Mouse (Mus musculus) CD4-positive, CD25-positive, alpha-beta regulatory T cell, adult 2 months (primary cell): ENCODE measurements around the gene 1700025G04Rik.
A peak's percentile ranks its signal among the peaks of the same experiment; 100 is the strongest.
"Not testable (repeated sequence)": the region's sequence is repeated elsewhere in the genome, so short reads cannot be mapped to it uniquely, and the experiment has no call there.

Source experiments
- DNase-seq: peaks from one replicate; pipeline ENCODE4 v3.0.0-alpha.2; 2012; ENCODE audit warnings: low read depth, low spot score

The 1700025G04Rik gene

DNA sequence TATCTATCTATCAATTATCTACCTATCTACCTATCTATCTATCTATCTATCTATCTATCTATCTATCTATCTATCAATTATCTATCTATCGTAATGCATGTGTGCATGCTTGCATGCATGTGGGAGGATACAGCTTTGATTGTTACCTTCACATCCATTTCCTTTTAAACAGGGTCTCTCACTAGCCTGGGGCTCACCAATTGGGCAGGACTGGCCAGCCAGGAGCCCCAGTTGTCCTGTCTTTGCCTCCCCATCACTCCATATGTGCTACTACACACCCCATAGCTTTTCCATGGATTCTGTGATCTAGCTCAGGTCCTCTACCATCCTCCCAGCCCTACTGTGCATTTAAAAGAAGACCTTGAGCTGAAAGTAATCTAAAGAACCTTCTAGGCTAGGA lies 231.5 kb downstream of the 1700025G04Rik start:
- DNase-seq: no peak

DNA sequence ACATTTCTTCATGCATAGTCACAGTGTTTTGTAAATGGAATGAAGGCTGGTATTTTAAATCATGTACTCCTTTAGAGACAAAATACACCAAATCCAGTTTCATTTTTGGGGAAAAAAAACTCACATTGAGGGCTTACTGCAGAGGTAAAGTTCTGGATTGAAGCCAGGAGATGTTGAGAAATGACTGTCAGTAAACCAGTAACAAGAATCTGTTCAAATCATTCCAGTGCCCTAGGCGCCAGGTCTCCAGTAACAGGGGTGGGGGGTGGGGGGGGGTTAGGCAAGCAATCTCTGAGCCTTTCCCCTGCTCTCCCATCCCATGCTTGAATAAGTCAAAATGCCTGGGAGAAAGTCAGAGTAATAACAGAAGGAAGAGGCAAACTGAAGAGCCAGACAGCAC lies 234.4 kb downstream of the 1700025G04Rik start:
- DNase-seq: no peak

DNA sequence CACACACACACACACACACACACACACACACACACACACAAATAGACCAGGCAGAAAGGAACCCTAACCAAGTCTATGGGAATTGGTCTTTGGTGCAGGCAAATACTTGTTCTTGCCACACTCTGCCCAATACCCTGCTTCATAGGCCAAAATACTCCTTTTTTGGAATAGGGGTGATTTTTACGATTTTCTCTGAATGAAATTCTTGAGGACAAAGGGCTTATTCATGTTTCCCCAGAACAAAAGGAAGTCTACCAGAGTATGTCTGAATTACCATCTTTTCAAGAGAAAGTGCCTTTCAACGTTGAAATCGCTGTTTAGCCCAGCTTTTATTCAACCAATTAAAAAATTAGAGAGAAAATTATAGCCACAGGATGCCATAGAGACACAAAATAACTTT lies 237.9 kb downstream of the 1700025G04Rik start:
- DNase-seq: no peak

DNA sequence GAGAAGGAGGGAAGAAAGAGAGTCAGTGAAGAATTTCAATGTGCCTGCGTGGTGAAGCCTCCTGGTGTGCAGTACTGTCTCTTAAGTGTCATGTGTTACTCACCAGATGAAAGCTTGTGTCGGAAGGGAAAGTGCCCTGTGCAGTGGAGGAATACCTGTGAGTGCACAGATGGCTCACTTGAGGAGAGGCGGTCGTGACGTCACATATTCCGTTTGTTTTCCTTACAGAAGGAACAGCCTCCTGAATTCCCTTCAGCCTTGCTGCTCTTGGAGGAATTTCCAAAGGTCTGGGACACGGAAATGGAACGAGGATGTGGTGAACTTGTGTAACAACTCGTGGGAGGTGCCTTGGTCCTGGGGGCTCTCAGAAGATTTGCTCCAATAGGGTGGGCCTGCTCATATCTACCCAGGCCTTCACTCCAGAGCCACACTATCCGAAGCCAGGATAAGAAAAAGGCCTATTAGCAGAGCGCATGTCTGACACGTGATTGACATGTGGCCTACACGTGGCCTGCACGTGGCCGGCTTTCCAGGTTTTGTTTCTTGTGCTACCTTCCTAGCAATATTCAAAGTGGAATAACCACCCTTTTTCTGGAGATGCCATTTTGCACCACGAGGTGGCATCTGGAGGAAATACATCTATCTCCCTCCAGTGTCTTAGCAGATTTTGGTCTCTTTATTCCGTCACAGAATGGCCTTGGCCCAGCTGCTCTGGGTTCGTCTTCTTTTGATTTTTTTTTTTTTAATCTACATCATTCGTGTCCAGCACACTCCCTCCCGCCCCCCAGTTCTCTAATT lies 238.7 kb downstream of the 1700025G04Rik start:
- no peak for DNase-seq

DNA sequence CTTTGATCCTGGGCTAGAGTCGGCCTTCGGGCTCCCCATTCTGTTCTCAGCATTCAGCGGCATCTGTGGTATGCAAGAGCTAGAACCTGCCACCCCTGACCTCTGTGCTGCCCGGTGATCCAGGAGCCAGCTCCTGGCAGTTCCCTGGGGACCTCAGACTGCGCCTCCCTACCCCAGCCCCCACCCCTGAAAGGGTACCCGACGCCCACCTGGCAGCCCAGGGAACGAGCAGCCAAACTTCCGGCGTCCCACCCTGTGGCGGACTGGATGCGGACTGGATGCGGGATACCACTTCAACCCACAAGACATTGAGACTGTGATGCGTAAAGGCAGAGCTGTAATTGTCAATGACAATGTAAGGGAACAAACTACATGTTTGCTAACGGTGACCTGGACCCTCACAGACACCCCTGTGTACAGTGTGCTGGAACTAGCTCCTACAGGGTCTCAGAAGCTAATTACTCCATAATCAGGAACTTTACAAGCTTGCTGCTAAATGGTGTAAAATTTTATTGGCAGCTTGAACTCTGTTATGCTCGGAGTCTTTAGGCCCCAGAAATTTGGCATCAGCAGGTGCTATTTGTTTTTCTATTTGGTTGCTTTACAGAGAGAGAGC lies 239.8 kb downstream of the 1700025G04Rik start:
- no peak for DNase-seq

DNA sequence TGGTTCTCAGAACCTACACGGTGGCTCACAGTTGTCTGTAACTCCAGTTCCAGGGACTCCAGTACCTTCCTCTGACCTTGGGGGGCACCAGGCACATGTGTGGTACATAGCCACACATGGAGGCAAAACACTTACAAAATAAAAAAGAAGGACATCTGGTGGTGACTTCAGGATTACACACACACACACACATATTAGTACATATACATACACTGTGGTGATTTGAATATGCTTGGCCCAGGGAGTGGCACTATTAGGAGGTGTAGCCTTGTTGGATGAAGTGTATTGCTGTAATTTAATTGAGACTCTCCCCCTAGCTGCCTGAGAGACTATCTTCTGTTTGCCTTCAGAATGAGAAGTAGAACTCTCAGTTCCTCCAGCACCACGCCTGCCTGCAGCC lies 241.6 kb downstream of the 1700025G04Rik start:
- DNase-seq: no peak

DNA sequence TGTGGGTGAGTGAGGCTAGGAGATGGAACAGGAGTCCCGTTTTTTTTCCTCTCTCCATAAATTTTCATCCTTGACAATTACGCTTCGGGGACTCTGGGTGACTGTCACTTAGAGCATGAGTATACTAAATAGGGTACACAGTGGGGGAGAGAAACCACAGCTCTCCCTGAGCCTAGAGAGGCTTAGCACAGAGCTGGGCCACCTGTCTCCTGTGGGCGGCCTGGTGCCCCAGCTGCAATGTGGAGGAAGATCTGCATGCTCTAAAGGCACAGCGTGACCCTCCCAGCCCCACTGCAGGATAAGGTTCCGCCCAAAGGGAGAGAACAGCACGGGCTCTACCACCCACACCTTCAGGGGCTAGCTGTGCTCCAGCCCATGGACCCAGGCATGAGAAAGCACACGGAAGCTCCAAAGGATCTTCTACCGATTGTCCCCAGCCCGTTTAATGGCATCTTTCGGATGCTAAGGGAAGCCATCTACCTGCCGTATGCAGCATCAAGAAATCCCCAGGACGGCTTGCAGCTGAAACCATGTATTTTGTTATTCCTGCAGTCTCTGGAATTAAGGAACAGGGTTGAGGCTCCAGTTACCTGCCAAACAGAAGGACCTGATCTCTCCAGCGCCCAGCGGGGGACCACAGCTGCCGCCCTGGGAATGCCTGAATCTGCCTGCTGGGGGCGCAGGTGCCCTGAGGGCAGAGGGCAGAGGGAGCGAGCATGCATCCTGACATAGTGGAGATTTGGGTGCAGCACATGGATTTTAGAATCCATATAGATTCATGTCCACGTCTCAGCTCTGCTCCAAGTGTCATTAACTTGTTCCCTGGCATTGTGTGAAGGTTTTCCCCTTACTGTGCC lies 243.8 kb downstream of the 1700025G04Rik start:
- DNase-seq: peak; percentile 6

DNA sequence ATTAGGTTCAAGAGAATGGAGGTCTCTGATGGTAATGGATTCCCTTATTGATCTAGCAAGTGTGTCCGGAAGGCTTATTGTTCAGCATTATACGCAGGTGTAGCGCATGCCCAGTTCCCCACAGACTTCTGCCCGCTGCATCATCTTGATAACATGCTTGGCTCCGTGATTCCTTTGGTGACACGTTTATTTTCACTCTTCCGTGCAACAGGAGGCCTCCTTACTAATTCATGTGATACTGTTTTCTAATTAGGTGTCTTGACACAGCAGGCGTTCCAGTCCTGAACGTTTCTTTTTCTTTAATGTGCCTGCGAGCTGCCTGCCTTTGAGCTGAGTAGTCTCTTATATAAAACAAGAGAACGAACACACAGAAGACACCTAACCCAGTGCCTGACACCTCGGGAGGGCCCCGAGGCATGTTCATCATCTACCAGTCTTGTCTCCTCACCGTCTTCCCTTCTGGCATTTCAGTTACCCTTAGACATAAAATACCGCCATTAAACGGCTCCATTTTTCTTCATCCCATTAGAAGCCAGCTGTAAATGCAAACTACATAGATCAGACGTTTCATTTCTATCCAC lies 244.6 kb downstream of the 1700025G04Rik start:
- DNase-seq: no peak

DNA sequence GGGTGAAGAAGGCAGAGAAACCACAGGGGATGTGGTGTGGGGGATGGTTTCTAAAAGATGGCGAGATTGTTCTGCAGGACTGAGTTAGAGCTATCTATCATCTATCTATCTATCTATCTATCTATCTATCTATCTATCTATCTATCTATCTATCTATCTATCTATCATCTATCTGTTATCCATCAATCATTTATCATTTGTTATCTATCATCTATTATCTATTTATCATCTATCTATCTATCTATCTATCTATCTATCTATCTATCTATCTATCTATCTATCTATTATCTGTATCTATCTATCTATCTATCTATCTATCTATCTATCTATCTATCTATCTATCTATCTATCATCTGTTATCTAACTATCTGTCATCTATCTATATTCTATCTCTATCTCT lies 249.6 kb downstream of the 1700025G04Rik start:
- not testable (repeated sequence) for DNase-seq

DNA sequence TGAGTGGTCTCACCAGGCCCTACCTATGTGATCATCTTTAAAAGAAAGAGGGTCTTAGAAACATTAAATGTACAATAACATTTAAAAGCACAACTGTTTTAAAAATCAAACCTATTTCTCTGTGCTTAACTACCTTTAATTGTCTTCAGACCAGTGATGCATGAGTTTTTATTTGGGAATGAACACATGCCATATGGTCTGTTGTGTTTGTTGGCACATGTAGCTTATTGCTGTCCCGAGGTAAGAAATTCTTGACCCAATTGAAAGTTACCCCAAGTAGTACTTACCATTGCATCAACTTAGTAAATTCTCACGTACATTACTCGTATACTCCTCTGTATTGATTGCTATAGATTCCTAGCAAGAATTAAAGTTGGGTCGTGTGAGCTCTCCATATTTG lies 254.7 kb downstream of the 1700025G04Rik start:
- no peak for DNase-seq

DNA sequence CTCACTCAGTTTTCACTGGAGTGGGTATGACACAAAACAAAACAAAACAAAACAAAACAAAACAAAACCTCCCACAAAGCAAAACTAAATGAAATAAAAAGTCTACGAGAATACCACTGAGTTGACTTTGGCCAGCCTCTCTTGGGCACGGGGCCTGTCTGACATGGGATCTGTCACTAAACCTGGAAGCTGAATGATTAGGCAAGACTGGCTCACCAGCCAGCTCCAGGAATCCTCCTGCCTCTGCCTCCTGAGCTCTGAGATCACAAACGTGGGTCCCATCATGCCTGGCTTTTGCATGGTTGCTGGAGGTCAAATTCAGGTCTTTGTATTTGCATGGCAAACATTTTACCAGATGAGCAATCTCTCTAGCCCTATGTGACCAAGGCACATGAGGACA lies 258.1 kb downstream of the 1700025G04Rik start:
- no peak for DNase-seq

DNA sequence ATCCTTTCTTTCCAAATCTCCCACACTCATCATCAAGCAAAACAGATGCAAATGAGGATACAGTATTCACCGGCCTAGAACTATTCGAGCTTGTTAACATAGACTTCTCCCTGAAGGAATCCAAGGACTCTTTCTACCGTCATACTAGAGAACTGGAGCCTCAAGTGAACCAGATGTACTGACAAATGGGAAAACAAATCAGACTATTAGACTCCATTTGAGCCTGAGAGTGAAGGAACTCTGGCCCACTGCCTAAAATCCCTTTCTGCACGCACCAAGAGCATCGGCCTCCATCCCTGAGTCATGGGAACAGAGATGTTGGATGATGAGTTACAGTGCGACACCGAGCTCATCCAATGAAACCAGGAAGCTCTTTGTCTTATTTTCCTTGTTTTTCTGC lies 264.9 kb downstream of the 1700025G04Rik start:
- no peak for DNase-seq

DNA sequence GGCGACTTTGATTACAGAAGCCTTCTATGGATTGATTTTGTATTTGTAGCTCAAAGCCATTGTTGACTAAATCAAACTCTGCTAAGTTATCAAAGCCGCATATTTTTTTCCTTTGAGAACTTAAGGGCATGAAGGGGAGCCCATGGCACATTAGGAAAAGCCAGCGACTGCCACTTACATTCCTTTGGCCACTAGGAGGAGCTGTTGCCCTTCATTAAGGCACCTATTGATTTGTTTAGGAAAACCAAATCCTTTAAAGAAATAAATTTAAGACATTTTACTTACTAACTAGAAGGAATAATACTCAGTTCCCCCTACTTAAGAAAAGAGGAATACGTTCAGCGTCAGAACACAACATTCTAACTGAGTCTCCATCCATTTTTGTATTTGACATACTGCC lies 269.5 kb downstream of the 1700025G04Rik start:
- peak; percentile 81 for DNase-seq

DNA sequence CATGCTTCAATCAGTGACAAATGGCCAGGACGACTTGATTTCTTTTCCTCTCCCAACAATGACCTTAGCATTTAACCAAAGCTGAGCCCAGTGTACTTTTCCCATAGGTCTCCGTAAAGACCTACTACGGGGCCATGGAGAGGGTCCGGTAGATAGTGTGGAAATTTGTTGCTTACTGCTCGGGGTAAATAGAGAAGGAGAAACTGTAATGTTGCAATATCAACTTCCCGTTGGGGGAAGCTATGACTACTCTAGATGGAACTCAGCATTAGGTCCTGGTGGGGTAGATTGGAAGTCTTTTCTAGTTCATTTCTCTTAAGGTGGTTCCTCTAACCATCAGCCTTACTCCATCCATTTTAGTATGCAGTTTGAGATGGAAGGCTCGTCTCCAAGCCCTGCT lies 270.7 kb downstream of the 1700025G04Rik start:
- no peak for DNase-seq

DNA sequence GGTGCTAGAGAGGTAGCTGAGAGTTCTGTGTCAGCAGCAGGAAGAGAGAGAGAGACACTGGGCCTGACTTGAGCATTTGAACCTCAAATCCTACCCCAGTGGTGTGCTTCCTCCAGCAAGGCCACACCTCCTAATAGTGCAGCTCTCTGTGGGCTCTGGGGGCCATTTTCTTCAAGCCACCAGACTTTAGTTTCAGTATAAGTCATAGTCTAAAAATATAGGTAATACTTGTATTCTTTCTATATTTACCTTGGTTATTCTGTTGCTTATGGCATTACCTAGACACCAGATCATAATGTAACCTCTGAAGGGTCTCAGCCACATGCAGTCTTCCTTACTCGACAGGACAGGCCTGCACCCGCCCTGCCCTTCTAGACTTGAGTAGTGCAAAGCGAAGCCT lies 273.9 kb downstream of the 1700025G04Rik start:
- DNase-seq: no peak

DNA sequence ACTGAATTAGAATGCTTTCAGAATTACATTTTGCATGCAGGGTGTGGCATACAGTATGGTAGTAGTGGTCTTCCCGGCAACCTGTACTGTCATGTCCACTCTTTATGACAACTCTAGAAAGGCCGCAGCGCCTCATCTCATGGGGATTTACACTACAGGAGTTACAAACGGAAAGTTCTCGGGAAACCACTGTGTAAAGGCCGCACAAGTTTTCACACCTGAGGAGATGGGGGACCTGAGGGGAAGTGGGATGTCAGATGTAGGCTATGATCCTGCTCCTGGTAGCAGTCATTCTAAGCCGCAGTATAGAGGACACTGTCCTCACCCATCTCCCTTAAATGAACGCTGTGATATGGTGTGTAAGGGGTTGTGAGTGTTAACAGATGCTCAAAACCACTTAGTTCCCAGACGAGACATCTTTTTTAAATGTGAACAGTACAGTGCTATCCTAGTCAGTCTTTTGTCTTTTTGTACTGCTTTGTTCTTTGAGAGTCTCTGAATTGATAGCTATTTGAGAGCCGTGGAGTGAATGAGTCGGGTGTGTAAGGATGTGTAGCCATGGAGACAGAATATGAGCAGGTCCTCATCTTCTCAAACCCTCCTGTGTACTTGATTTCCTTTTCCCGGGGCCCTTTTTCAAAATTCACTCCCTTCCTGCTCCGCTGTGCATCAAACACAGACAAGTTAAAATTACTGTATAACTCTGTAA lies 277.8 kb downstream of the 1700025G04Rik start:
- no peak for DNase-seq

DNA sequence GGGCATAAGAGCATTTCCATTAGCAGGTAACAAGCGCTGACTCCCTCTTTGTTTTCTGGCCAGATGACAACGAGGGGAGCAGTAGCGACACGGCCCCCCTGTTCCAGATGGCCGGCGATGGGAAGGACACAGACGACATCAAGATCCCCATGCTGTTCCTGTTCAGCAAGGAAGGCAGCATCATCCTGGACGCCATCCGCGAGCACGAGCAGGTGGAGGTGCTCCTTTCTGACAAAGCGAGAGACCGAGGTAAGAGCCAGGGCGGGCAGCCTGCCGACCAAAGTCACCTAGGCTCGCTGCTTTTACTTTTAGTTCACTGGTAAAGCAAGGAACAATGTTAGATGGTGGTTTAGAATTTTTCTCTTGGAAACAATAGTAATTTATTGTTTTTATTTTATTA lies 278.5 kb downstream of the 1700025G04Rik start:
- no peak for DNase-seq

DNA sequence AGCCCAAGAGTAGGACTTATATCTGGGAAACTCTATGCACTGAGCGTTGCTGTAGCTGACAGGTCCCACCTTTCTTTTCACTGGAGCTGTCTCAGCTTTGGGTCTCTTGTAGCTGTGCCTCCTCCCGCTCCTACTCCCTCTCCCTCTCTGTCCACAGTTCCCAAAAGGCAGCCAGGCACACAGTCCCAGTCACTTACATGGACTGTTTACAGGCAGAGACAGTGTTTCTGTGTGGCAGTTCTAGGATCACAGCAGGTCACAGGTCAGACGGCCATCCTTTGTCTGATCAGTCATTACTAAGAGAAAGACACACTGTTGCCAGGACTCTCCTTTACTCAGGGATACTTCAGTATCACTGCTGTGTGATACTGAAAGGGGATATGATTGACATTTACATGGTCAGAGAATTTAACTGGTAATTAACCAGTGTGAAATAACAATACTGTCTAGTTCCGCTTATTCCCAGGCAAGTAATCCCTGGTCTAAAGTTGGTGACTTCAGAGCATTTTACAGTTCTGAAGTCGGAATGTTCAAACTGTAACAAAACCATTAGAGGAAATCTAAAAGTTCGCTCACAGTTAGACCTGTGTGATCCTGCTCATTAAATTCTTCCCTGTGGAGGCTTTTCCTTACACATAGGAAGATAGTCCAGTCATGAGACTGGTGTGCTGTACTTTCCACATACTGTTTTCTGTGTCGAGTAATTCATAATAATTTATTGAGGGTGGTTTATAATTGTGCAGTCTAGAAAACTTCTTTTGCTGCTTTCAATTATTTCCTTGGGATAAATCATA lies 279.1 kb downstream of the 1700025G04Rik start:
- DNase-seq: no peak

DNA sequence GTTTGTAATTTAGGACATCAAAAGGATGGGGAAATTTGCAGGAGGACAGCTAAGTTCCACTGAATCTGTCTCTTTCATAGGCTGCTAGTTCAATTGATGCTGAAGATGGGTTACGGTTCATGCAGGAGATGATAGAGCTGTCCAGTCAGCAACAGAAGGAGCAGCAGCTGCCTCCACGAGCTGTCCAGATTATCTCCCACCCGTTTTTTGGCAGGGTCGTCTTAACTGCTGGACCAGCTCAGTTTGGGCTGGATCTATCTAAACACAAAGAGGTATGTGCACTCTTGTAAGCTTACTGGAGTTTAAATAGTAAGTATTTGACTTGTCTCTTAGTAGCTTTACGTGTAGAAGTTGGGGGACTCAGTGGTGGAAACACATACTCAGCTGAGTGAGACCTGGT lies 282.6 kb downstream of the 1700025G04Rik start:
- DNase-seq: no peak

DNA sequence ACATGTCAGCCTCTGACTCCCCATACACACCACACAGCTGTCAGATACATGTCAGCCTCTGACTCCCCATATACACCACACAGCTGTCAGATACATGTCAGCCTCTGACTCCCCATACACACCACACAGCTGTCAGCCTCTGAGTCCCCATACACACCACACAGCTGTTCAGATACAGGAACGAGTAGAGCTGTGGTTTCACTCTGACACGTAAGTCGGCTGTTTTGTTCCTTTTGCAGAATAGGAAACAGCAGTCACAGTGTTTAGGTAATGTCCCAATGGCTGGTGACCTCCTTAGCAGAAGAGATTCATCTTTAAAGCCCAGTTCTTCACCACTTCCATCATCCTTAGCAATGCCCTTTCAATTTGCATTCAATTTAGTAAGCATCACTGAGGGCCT lies 287.1 kb downstream of the 1700025G04Rik start:
- peak; percentile 7 for DNase-seq
